Mouse (Mus musculus): Measurements from ENCODE around the gene Nkain2. TPM values are rescaled to one million over a fixed set of nuclear protein-coding genes. Genes with fewer than 3 reads are reported as not detected.

Gene Nkain2
- polyA plus RNA-seq, 1 experiment from 2014 or later: 0.38 TPM

- WGBS: 48% methylated on average over 3 of the region's 3 CpGs
- Histone ChIP-seq H3K27ac (no peak overlapping the region), H3K9ac (replicated peaks) (no peak overlapping the region), H3K4me3 (replicated peaks) (no peak overlapping the region), H3K4me2 (no peak overlapping the region), H3K36me3 (no peaks in the 10 kb centered on the region), H3K4me1 (replicated peaks) (no peaks in the 10 kb centered on the region), H3K9me3 (no peaks in the 10 kb centered on the region), H3K27me3 (no peaks in the 10 kb centered on the region)
- no peak for ATAC-seq (ENCODE audit: insufficient number of reproducible peaks, insufficient read depth, low FRiP score, low TSS enrichment, low read depth)
Observed at GRCm38 (mm10) chr10:31907488-31907887, 982.8 kb downstream of the Nkain2 start.

DNA sequence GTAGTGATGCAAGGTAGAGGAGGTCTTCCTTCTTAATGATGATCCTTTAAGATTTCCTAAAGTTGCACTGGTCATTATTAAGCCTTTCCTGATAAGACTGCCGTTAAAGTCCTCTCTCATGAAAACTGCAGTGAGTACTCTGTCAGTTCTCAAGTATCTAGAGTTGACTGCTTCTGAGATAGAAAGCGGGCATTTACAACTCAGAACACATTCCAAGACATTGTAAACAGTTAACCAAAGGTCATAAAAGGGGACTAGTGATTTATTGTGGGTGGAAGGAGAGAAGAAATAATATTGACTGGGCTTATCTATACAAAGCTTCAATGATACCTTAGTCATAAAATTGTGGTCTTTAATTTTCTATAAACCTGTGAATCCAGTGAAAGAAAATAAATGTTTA, 990.8 kb downstream of the Nkain2 start:
- Histone ChIP-seq H3K36me3 (no peaks in the 10 kb centered on the region), H3K4me1 (replicated peaks) (no peaks in the 10 kb centered on the region), H3K4me3 (replicated peaks) (no peak overlapping the region), H3K27me3 (no peaks in the 10 kb centered on the region), H3K4me2 (no peak overlapping the region), H3K9ac (replicated peaks) (no peak overlapping the region), H3K9me3 (no peaks in the 10 kb centered on the region), H3K27ac (no peak overlapping the region)
- no peak for ATAC-seq (ENCODE audit: insufficient number of reproducible peaks, insufficient read depth, low FRiP score, low TSS enrichment, low read depth)
- 17% methylated on average over 2 of the region's 2 CpGs for WGBS

GRCm38 (mm10) chr10:31873323-31873895, 1016.9 kb downstream of the Nkain2 start:
- no peak overlapping the region for H3K4me3 ChIP-seq (replicated peaks)
- WGBS: 65% methylated on average over 4 of the region's 4 CpGs
- ATAC-seq (ENCODE audit: insufficient number of reproducible peaks, insufficient read depth, low FRiP score, low TSS enrichment, low read depth): no peak
- no peak overlapping the region for H3K4me2 ChIP-seq
- H3K36me3 ChIP-seq: no peaks in the 10 kb centered on the region
- H3K4me1 ChIP-seq (replicated peaks): no peaks in the 10 kb centered on the region
- H3K9me3 ChIP-seq: no peaks in the 10 kb centered on the region
- H3K9ac ChIP-seq (replicated peaks): no peak overlapping the region
- H3K27me3 ChIP-seq: no peaks in the 10 kb centered on the region
- no peak overlapping the region for H3K27ac ChIP-seq

DNA sequence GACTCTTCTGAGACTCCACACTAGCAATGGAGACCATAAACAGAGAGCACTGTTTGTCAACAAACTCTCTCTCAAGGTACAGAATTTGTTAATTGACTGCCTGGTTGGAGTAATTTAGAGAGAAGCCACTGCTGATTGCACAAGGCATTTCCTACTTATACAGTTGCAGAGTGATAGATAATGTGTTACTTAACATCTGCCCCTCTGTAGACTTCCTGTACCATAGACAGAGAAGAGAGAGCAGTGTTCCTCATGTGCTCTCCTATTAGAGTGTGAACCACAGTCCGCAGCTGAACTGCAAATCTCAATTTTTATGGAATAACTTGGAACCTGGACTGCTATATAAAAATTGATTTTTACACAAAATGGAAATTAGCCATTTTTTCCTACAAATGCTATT, 1022.0 kb downstream of the Nkain2 start:
- no peak overlapping the region for H3K4me2 ChIP-seq
- H3K4me1 ChIP-seq (replicated peaks): no peaks in the 10 kb centered on the region
- no peak overlapping the region for H3K27ac ChIP-seq
- H3K4me3 ChIP-seq (replicated peaks): no peak overlapping the region
- ATAC-seq (ENCODE audit: insufficient number of reproducible peaks, insufficient read depth, low FRiP score, low TSS enrichment, low read depth): no peak
- no peak overlapping the region for H3K9ac ChIP-seq (replicated peaks)
- 86% methylated on average over 1 of the region's 1 CpGs for WGBS
- H3K36me3 ChIP-seq: no peaks in the 10 kb centered on the region
- no peaks in the 10 kb centered on the region for H3K27me3 ChIP-seq
- no peaks in the 10 kb centered on the region for H3K9me3 ChIP-seq

DNA sequence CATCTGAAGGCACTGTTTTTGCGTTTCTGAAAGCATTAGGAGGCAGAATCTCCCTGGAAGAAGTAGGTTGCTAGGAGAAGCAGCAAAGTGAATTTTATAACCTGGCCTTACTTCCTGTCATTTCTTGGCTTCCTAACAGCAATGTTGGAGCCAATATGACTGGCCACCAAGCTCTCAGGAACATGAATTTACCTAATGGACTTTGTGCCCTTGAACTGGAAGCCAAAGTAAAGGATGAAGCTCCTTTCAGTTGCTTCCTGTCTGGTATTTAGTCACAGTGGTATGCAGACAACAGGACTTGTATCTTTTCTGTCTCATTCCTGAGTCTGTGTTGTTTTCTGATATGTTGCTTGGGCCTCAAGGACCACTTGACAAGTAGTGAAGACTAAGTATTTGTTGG, 1063.2 kb downstream of the Nkain2 start:
- H3K4me2 ChIP-seq: no peak overlapping the region
- H3K36me3 ChIP-seq: no peaks in the 10 kb centered on the region
- no peak overlapping the region for H3K4me3 ChIP-seq (replicated peaks)
- no peaks in the 10 kb centered on the region for H3K9me3 ChIP-seq
- H3K27me3 ChIP-seq: no peaks in the 10 kb centered on the region
- no peak overlapping the region for H3K27ac ChIP-seq
- no peaks in the 10 kb centered on the region for H3K4me1 ChIP-seq (replicated peaks)
- ATAC-seq (ENCODE audit: insufficient number of reproducible peaks, insufficient read depth, low FRiP score, low TSS enrichment, low read depth): no peak
- H3K9ac ChIP-seq (replicated peaks): no peak overlapping the region
- 68% methylated on average over 1 of the region's 1 CpGs for WGBS

- no peak overlapping the region for H3K4me2 ChIP-seq
- ATAC-seq (ENCODE audit: insufficient number of reproducible peaks, insufficient read depth, low FRiP score, low TSS enrichment, low read depth): no peak
- no peak overlapping the region for H3K9ac ChIP-seq (replicated peaks)
- H3K4me3 ChIP-seq (replicated peaks): no peak overlapping the region
- H3K9me3 ChIP-seq: no peaks in the 10 kb centered on the region
- no peaks in the 10 kb centered on the region for H3K4me1 ChIP-seq (replicated peaks)
- no peaks in the 10 kb centered on the region for H3K27me3 ChIP-seq
- WGBS: 71% methylated on average over 3 of the region's 3 CpGs
- H3K27ac ChIP-seq: no peak overlapping the region
- no peaks in the 10 kb centered on the region for H3K36me3 ChIP-seq
Observed at GRCm38 (mm10) chr10:31812543-31812942, 1077.7 kb downstream of the Nkain2 start.

GRCm38 (mm10) chr10:31742443-31743057, 1147.7 kb downstream of the Nkain2 start:
- ATAC-seq (ENCODE audit: insufficient number of reproducible peaks, insufficient read depth, low FRiP score, low TSS enrichment, low read depth): peak; percentile 85
- H3K9ac ChIP-seq (replicated peaks): no peak overlapping the region
- no peaks in the 10 kb centered on the region for H3K36me3 ChIP-seq
- no peaks in the 10 kb centered on the region for H3K27me3 ChIP-seq
- 23% methylated on average over 5 of the region's 5 CpGs for WGBS
- H3K4me2 ChIP-seq: no peak overlapping the region
- H3K27ac ChIP-seq: no peak overlapping the region
- no peaks in the 10 kb centered on the region for H3K4me1 ChIP-seq (replicated peaks)
- H3K9me3 ChIP-seq: no peaks in the 10 kb centered on the region
- no peak overlapping the region for H3K4me3 ChIP-seq (replicated peaks)

- no peaks in the 10 kb centered on the region for H3K36me3 ChIP-seq
- H3K9me3 ChIP-seq: no peaks in the 10 kb centered on the region
- no peak overlapping the region for H3K9ac ChIP-seq (replicated peaks)
- ATAC-seq (ENCODE audit: insufficient number of reproducible peaks, insufficient read depth, low FRiP score, low TSS enrichment, low read depth): no peak
- H3K4me1 ChIP-seq (replicated peaks): no peaks in the 10 kb centered on the region
- no peak overlapping the region for H3K27ac ChIP-seq
- no peaks in the 10 kb centered on the region for H3K27me3 ChIP-seq
- no peak overlapping the region for H3K4me3 ChIP-seq (replicated peaks)
- H3K4me2 ChIP-seq: no peak overlapping the region
Observed at GRCm38 (mm10) chr10:31728036-31728435, 1162.2 kb downstream of the Nkain2 start.

- no peak for ATAC-seq (ENCODE audit: insufficient number of reproducible peaks, insufficient read depth, low FRiP score, low TSS enrichment, low read depth)
- H3K4me2 ChIP-seq: no peak overlapping the region
- no peaks in the 10 kb centered on the region for H3K27me3 ChIP-seq
- no peaks in the 10 kb centered on the region for H3K9me3 ChIP-seq
- no peaks in the 10 kb centered on the region for H3K36me3 ChIP-seq
- no peak overlapping the region for H3K4me3 ChIP-seq (replicated peaks)
- H3K9ac ChIP-seq (replicated peaks): no peak overlapping the region
- H3K27ac ChIP-seq: no peak overlapping the region
- H3K4me1 ChIP-seq (replicated peaks): no peaks in the 10 kb centered on the region
- WGBS: 83% methylated on average over 3 of the region's 3 CpGs
Observed at GRCm38 (mm10) chr10:31647270-31647669, 1243.0 kb downstream of the Nkain2 start.

GRCm38 (mm10) chr10:31646083-31646482, 1244.2 kb downstream of the Nkain2 start:
- Histone ChIP-seq H3K27ac (no peak overlapping the region), H3K36me3 (no peaks in the 10 kb centered on the region), H3K4me2 (no peak overlapping the region), H3K4me1 (replicated peaks) (no peaks in the 10 kb centered on the region), H3K27me3 (no peaks in the 10 kb centered on the region), H3K9me3 (no peaks in the 10 kb centered on the region), H3K4me3 (replicated peaks) (no peak overlapping the region), H3K9ac (replicated peaks) (no peak overlapping the region)
- no peak for ATAC-seq (ENCODE audit: insufficient number of reproducible peaks, insufficient read depth, low FRiP score, low TSS enrichment, low read depth)
- 71% methylated on average over 1 of the region's 1 CpGs for WGBS

All from limb, embryonic 12.5 days (tissue).